Mouse (Mus musculus): ENCODE results near the gene Robo2. TPM values are rescaled to one million over a fixed set of nuclear protein-coding genes. Genes with fewer than 3 reads are reported as not detected.

Gene Robo2
- not detected in 2 replicates for total RNA-seq (2014; fragmentation: Nextera tagmentation)
- total RNA-seq (2017): not detected in 2 replicates

DNA sequence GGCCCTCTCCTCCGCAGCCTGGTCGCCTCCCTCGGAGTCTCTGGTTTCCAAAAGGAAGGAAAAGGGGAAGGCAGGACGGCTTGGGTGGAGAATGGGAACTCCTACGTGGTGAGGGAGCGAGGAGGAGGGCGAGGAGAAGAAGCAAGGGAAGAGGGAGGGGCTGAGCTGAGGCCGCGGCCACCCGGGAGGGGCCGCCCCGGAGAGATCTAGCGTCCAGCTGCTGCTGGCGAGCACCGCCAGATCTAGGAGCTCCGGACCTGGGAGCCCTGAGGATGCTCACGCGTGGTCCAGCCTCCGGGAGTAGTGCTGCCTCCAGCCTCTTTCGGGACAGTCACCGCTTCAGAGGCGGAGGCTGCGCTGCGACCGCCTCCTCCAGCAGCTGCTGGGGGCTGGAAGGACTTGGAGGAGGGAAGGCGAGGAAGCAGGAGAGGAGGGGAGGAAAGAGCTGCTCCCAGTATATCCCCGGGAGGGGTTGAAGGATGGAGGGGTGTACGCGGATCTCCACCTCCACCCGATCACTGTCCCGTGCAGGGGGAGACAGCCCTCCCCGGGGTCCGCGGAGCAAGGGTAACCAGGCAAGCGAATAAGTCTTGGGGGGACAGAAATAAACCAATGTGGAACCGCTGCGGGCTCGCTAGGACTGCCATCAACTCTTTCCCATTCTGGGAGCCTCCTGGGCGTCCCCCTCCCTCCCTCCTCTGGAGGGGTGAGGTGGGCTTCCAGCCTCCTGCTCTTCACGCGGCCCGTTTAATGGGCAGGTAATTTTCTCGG lies at the start of gene Robo2:
Gene Robo2 (minus strand): TSS at position 345 of the 771 bp plus-strand sequence.
- peak; percentile 40 for ATAC-seq (replicated peaks; ENCODE audit: poor library complexity, severe bottlenecking)

DNA sequence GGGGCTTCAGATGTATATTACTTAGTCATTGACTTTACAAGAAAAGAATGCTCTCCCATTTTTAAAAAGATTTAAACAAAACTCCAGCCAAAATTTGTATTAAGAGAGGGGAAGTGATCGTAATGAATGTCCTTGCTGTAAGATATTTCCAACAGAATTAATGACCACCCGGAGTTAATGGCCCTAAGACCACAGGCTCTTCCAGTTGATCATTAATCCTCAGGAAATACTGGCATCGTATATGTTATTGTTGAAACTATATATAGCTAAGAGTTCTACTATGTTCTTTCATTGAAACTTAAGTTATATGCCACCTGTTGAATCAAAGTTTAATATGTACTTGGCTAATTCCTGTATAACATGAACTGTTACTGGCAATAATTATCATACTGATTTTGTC lies 46.5 kb upstream of the Robo2 start:
- ATAC-seq (replicated peaks; ENCODE audit: poor library complexity, severe bottlenecking): no peak

- no peak for ATAC-seq (replicated peaks; ENCODE audit: poor library complexity, severe bottlenecking)
Observed at GRCm38 (mm10) chr16:74457736-74458135, 46.1 kb upstream of the Robo2 start.

DNA sequence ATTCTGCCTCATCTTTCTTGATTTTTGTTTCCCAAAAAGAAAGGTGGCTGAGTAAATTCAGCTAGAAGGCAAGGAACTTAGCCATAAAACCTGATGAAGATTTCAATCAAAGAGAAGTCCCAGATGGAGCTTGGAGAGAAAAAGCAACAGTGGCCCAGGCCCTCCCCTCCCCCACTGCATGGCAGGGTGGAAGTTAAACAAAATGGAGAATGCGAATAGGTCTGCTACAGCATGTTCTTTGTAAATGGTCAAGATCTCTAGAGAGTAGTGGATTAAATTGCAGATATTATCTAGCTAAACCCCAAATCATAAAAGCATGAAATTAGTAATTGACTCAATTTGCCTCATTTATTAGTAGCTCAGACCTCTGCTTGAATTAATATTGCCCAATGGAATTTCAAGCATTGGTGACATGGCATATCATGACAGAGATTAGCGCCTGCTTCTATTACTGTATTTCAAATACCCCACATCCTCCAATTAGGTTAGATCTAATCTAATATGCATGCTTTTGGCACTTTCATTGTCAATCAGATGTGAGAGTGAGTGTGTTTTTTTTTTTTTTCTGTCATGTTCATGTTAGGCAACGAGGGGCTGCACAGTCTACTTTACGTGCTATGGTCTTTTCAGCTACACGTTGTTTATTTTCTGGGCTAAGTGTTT lies 45.3 kb upstream of the Robo2 start:
- ATAC-seq (replicated peaks; ENCODE audit: poor library complexity, severe bottlenecking): no peak

DNA sequence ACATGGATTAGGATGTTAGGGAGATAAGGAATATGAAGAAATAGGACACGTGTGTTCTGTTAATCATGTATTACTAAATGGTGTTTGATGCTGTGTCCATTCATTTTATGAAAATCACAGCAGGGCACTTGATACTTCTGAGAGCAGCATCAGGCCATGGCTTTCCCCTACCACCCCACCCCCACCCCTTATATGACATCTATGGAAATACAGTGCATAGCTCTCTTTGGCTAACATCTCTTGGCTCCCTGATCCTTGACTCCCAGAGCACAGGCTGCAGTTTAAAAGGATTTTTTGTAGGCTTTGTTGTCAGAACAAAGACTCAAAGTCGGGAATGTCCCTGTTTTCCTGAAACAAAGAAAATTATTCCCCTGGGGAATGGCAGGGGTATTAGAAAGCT lies 43.6 kb upstream of the Robo2 start:
- ATAC-seq (replicated peaks; ENCODE audit: poor library complexity, severe bottlenecking): no peak

DNA sequence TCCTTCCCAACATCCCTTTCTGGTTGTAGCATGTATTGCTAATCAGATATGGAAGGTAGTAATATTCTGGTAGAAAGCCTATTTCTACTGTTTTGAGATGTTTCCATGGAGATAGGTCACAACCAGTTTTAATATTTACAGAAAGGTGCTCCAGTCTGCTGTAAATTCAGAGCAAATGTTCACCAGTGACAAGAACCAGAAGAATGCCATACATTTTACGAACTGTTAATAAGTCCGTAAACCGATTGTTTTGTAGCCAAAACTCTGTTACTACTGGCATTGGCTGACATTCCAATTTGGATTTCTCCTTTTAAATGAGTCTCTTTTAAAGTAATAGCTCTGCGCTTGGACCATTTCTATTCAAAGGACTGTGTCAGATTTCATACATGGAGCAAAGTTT lies 36.4 kb upstream of the Robo2 start:
- ATAC-seq (replicated peaks; ENCODE audit: poor library complexity, severe bottlenecking): no peak

DNA sequence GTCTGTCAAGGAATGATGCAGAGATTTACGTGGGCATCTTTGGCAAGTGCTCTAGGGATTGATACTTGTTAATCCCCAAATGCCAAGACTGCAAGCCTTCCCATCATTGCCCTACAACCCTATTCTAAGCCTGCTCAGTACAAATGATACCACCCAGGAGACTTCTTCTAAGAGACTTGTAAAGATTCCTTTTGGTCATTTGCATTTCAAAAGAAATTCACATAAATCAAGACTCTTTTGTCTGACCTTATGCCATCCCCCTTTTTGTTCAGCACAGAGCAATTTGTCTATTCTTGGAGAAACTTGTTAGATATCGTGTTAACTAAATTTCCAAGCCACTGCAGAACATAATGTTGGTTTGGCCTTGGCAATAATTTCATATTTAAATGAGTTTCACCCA lies 15.4 kb upstream of the Robo2 start:
- ATAC-seq (replicated peaks; ENCODE audit: poor library complexity, severe bottlenecking): no peak

- no peak for ATAC-seq (replicated peaks; ENCODE audit: poor library complexity, severe bottlenecking)
Observed at GRCm38 (mm10) chr16:74420324-74420723, 8.7 kb upstream of the Robo2 start.

- no peak for ATAC-seq (replicated peaks; ENCODE audit: poor library complexity, severe bottlenecking)
Observed at GRCm38 (mm10) chr16:74412471-74413291, 1.1 kb upstream of the Robo2 start.

DNA sequence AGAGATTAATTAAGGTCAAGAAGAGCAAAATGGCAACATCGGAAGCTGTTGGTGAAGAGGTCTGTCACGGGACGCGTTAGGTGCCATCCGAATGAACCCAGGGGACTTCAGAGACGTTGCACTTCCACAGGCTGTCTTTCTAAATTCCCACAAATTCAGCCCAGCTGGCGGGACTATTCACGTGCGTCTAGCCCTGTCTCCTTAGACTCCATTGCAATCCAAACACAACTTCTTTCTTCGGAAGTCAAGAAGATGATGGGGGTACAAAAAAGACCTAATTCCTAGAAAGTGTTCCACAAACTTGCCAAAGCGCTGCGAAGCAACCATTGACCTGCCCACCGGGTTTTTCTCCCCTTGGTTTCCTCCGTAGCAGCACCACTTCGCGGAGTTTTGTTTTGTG lies 604 bp downstream of the Robo2 start:
- ATAC-seq (replicated peaks; ENCODE audit: poor library complexity, severe bottlenecking): no peak

DNA sequence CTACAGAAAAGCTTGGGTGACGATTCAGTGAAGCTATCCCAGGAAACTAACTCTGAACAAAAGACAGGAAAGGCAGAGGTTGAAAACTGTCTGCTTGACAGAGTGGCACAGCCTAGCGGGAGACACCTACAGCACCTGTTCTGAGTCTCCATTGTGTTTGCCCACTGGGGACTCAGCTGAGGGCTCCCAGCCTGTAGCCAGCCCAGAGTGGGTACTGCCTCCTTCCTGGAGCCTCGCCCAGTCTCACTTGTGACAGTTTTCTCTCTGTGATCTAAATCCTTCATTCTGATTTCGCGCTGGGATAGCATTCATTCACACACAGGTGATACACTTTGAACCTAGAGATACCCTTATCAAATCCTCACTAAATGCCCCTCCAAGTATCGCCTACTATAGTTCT lies 1.5 kb downstream of the Robo2 start:
- no peak for ATAC-seq (replicated peaks; ENCODE audit: poor library complexity, severe bottlenecking)

DNA sequence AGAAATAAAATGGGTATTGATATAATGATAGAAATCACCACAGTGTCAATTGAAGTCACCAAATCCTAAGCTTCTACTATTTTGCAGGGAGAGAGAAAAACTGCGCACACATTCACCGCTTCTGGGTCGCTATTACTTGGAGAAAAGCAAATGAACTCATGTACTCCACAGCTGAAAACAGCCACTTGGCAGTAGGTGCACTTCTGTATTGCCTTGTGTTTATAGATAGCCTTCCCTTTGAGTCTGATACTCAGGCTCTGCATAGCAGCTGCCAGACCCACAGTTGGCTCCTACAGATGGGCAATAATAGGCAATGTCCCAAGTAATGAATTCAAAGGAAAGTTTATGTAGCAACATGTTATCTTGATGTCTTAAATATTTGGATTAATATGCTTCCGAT lies 2.1 kb downstream of the Robo2 start:
- ATAC-seq (replicated peaks; ENCODE audit: poor library complexity, severe bottlenecking): no peak

- ATAC-seq (replicated peaks; ENCODE audit: poor library complexity, severe bottlenecking): no peak
Observed at GRCm38 (mm10) chr16:74408566-74408965, 3.1 kb downstream of the Robo2 start.

DNA sequence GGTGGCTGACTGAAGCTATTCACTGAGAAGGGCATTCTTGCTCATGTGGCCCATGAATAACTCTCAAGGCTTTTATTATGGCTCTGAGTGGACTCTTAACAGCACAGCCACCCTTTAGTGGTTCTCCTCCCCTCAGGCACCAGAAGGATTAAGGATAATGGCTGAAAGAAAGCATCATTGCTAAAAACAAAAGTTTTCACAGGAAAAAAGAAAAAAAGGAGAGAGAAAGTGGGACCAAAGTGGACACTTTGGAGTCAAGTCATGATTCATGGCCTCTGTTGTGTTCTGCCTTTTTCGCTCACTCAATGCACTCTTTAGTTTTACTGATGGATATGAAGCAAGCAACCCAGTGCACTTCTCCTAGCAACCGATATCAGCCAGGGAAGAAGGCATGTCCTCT lies 14.3 kb downstream of the Robo2 start:
- ATAC-seq (replicated peaks; ENCODE audit: poor library complexity, severe bottlenecking): no peak

- no peak for ATAC-seq (replicated peaks; ENCODE audit: poor library complexity, severe bottlenecking)
Observed at GRCm38 (mm10) chr16:74395678-74396077, 15.9 kb downstream of the Robo2 start.

DNA sequence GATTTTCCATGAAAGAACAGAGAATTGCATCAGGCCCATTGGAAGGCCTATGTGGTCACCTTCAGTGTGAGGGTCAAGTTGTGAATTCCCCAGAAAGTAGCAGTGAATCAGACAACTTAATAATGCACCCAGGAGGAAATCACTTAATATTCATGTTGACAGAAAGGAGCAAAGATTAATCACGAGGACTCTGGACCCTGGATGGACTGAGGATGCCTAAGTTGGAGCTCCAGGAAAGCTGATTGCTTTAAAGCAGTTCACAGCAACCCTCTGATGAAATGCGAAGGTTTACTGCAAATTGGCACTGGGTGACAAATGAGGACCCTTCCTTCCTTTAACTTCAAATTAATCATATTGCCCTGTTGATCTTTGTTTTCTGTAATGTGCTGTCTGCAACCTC lies 32.2 kb downstream of the Robo2 start:
- ATAC-seq (replicated peaks; ENCODE audit: poor library complexity, severe bottlenecking): no peak

- no peak for ATAC-seq (replicated peaks; ENCODE audit: poor library complexity, severe bottlenecking)
Observed at GRCm38 (mm10) chr16:74375342-74375940, 36.2 kb downstream of the Robo2 start.

GRCm38 (mm10) chr16:74374540-74374939 lies 37.1 kb downstream of the Robo2 start:
- no peak for ATAC-seq (replicated peaks; ENCODE audit: poor library complexity, severe bottlenecking)

- no peak for ATAC-seq (replicated peaks; ENCODE audit: poor library complexity, severe bottlenecking)
Observed at GRCm38 (mm10) chr16:74373407-74373806, 38.2 kb downstream of the Robo2 start.

- no peak for ATAC-seq (replicated peaks; ENCODE audit: poor library complexity, severe bottlenecking)
Observed at GRCm38 (mm10) chr16:74372876-74373275, 38.7 kb downstream of the Robo2 start.

GRCm38 (mm10) chr16:74348437-74348836 lies 63.2 kb downstream of the Robo2 start:
- ATAC-seq (replicated peaks; ENCODE audit: poor library complexity, severe bottlenecking): no peak
